Mouse (Mus musculus): Measurements from ENCODE around the gene Sirt2. TPM values are rescaled to one million over a fixed set of nuclear protein-coding genes. Genes with fewer than 3 reads are reported as not detected.

Gene Sirt2
- 156 and 178 TPM in 2 replicates for polyA plus RNA-seq (2021; fragmentation: Nextera tagmentation)
- long read RNA-seq, experiment 1, transcript Sirt2-202 (15 exons, 1,828 nt), result major isoform, 211 of 324 reads
- long read RNA-seq, experiment 1, transcript Sirt2-209 (13 exons, 1,585 nt), result minor isoform, 5 of 324 reads
- long read RNA-seq, experiment 1, transcript Sirt2-201 (16 exons, 1,843 nt), result minor isoform, 59 of 324 reads
- long read RNA-seq, experiment 1, partial matches to known transcripts, result 29 of 324 reads
- long read RNA-seq, experiment 1, other reads (novel, unspliced or antisense), result 19 of 324 reads
- long read RNA-seq, experiment 2, transcript Sirt2-202 (15 exons, 1,828 nt), result major isoform, 685 of 962 reads
- long read RNA-seq, experiment 2, transcript Sirt2-209 (13 exons, 1,585 nt), result minor isoform, 8 of 962 reads
- long read RNA-seq, experiment 2, transcript Sirt2-201 (16 exons, 1,843 nt), result minor isoform, 202 of 962 reads
- long read RNA-seq, experiment 2, partial matches to known transcripts, result 13 of 962 reads
- long read RNA-seq, experiment 2, other reads (novel, unspliced or antisense), result 54 of 962 reads

DNA sequence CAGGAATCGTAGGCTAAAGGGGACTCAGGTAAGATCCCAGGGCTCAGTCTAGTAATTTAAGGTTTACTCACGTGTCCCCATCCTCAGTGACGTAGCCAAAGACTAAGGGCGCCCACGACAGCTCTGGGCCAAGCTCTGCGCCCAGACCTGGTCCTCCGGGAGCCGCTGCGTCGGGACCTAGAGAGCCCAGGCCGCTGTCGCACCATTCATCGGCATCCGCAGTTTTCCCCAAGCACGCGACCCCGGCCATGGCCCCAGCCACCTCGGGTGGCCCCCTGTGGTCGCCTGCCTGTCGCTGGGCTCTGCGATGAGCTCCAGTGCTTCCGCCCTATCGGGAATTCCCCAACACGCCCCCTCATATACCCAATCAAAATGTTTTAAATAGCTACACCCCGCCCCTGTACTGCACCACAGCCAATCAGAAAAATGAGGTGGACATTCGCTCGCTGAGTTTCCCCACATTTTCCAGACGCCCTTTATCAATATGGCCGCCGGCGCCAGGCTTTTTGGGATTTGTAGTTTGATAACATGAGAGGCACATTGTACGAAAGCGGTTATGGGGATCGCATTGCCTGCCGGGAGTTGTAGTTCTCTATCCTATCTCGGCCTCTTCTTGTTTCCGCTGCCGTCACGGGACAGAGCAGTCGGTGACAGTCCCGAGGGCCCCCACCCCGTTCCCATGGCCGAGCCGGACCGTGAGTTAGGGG, at the start of gene Sirt2:
Sirt2 (plus strand) TSS at position 563 of the 707 bp plus-strand sequence.

DNA sequence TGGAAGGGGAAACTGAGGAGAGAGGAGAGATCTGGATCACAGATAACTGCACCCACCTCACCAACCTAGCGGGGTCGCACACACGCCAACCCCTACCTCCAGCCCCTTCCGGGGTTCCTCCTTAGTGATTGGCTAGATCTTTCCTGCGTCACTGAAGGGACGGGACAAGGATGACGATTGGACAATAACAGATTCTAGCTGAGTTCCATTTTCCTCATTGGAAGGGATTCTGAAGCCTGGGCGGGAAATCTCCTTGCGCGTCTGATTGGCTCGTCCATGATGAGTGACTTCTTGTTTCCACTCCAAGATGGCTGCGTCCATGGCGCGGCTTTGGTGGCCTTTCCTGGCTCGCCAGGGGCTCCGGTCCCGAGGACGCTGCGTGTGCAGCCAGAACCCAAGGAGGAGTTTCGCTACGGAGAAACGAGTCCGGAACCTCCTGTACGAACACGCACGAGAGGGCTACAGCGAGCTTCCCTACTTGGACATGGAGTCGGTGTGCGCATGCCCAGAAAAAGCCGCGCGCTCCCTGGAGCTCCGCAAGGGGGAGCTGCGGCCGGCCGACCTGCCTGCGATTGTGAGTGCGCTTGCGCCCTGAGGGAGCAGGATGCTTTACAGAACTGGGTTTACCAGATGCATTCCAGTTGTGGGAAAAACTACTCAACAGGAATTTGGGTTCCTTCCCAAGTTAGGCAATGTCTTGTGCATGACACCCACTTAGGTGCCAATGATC, 24.7 kb upstream of the Sirt2 start, which contains the start of the genes Mrps12 and Sars2:
Mrps12 (minus strand) TSS at position 112 of the 730 bp plus-strand sequence.
Sars2 (plus strand) TSS at position 284 of the 730 bp plus-strand sequence.

GRCm38 (mm10) chr7:28756079-28756478, 10.5 kb upstream of the Sirt2 start, which contains the start of gene Ccer2:
Ccer2 (plus strand) TSS chr7:28756174.

GRCm38 (mm10) chr7:28767462-28767965, 979 bp downstream of the Sirt2 start, which contains the start of gene Nfkbib:
Nfkbib (minus strand) TSS chr7:28767512.

GRCm38 (mm10) chr7:28788307-28789195, 22.0 kb downstream of the Sirt2 start, which contains the start of gene Rinl:
Rinl (plus strand) TSS chr7:28788969.

DNA sequence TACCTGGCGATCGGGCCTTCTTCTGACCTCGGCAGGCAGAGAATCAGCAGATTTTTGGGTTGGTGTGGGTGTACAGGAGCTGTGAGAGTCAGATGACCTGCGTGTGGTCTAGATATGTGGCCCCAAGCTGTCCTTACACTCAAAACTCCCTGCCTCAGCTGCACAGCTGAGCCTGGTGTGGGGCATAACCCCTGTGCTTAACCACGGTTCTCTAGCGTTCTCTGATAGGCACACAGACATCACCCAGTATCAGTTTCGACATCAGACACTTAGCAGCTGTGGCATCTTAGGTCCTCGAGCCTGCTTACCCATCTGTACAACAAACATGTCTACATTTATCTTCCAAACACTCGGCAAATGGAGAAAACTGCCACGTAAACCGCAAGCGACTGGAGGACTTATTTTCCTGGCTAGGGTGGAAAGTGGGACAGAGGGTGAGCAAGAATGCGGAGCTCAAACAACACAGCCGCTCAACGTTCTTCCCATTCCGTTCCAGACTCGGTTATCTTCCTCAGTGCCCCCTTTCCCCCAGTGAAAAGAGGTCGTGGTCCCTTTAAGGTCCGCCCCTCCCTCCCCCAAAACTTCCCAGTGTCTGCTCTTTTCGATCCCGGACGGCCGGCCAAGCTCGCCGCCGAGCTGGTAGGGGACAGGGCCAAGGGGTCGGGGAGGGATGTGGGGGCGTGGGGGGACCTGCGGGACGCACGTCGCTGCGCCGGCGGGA, 41.8 kb downstream of the Sirt2 start, which contains the start of gene Hnrnpl:
Hnrnpl (plus strand) TSS at position 321 of the 721 bp plus-strand sequence.

GRCm38 (mm10) chr7:28824941-28825685, 58.6 kb downstream of the Sirt2 start, which contains the start of gene Ech1:
Ech1 (plus strand) TSS chr7:28825217.

DNA sequence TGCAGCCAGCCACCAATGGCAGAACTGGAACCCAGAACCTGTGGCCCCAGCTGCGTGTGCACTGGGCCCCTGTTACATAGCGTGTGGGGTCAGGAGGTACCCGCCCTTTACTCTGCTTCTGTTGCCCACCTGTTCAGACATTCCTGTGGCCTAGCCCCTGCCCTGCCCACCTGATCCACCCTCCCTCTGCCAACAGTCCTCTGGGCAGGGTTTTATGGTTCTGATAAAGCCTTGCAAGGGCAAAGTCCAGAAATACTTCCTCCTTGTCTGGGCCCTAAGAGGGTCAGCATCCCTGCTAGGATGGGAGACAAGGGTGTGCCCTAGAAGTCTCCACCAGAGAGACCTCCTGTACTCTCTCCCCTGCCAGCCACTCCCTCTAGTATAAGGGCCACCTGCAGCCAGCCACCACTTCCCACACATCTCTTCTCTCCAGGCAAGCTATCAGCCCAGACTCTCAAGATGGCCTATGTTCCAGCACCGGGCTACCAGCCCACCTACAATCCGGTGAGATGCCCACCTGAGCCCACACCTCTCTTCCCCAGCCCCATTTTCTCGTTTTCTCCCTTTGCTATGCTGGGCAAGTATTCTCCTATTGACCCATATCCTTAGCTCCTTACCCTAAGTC, 67.3 kb downstream of the Sirt2 start, which contains the start of gene Lgals4:
Lgals4 (plus strand) TSS at position 132 of the 625 bp plus-strand sequence.

Other genes starting within 250 kb of the Sirt2 start
- not detected in 2 replicates for gene Ifnl3, start 243.9 kb upstream of the Sirt2 start, polyA plus RNA-seq (2021; fragmentation: Nextera tagmentation)
- gene Sycn, start 225.8 kb upstream of the Sirt2 start, polyA plus RNA-seq (2021; fragmentation: Nextera tagmentation), result not detected in 2 replicates
- not detected in 2 replicates for gene Nccrp1, start 219.5 kb upstream of the Sirt2 start, polyA plus RNA-seq (2021; fragmentation: Nextera tagmentation)
- 9.2 and 10.0 TPM in 2 replicates for gene Samd4b, start 168.6 kb upstream of the Sirt2 start, polyA plus RNA-seq (2021; fragmentation: Nextera tagmentation)
- gene Pak4, start 168.6 kb upstream of the Sirt2 start, polyA plus RNA-seq (2021; fragmentation: Nextera tagmentation), result 6.1 and 6.2 TPM in 2 replicates
- gene Acp7, start 135.4 kb upstream of the Sirt2 start, polyA plus RNA-seq (2021; fragmentation: Nextera tagmentation), result 1.0 and 1.2 TPM in 2 replicates
- gene Fbxo27, start 73.9 kb upstream of the Sirt2 start, polyA plus RNA-seq (2021; fragmentation: Nextera tagmentation), result 11.9 and 13.0 TPM in 2 replicates
- gene Fbxo17, start 49.9 kb upstream of the Sirt2 start, polyA plus RNA-seq (2021; fragmentation: Nextera tagmentation), result 2.4 and 2.6 TPM in 2 replicates
- 263 and 268 TPM in 2 replicates for gene Mrps12, start 24.9 kb upstream of the Sirt2 start, polyA plus RNA-seq (2021; fragmentation: Nextera tagmentation)
- 11.6 and 13.2 TPM in 2 replicates for gene Sars2, start 24.7 kb upstream of the Sirt2 start, polyA plus RNA-seq (2021; fragmentation: Nextera tagmentation)
- 0.69 and 1.0 TPM in 2 replicates for gene Ccer2, start 10.6 kb upstream of the Sirt2 start, polyA plus RNA-seq (2021; fragmentation: Nextera tagmentation)
- 53.0 and 54.7 TPM in 2 replicates for gene Nfkbib, start 777 bp downstream of the Sirt2 start, polyA plus RNA-seq (2021; fragmentation: Nextera tagmentation)
- 2.7 and 3.0 TPM in 2 replicates for gene Rinl, start 22.2 kb downstream of the Sirt2 start, polyA plus RNA-seq (2021; fragmentation: Nextera tagmentation)
- gene Hnrnpl, start 41.8 kb downstream of the Sirt2 start, polyA plus RNA-seq (2021; fragmentation: Nextera tagmentation), result 59.9 and 81.2 TPM in 2 replicates
- 166 and 175 TPM in 2 replicates for gene Ech1, start 58.5 kb downstream of the Sirt2 start, polyA plus RNA-seq (2021; fragmentation: Nextera tagmentation)
- gene Lgals4, start 67.1 kb downstream of the Sirt2 start, polyA plus RNA-seq (2021; fragmentation: Nextera tagmentation), result 0.19 and 0.28 TPM in 2 replicates
- gene Lgals7, start 97.1 kb downstream of the Sirt2 start, polyA plus RNA-seq (2021; fragmentation: Nextera tagmentation), result 0.39 TPM in 1 of 2 replicates, not detected in the other
- 0.29 and 0.36 TPM in 2 replicates for gene Capn12, start 114.7 kb downstream of the Sirt2 start, polyA plus RNA-seq (2021; fragmentation: Nextera tagmentation)
- 90.7 and 101 TPM in 2 replicates for gene Actn4, start 195.6 kb downstream of the Sirt2 start, polyA plus RNA-seq (2021; fragmentation: Nextera tagmentation)
- 580 and 617 TPM in 2 replicates for gene Eif3k, start 215.1 kb downstream of the Sirt2 start, polyA plus RNA-seq (2021; fragmentation: Nextera tagmentation)
- 0.26 and 0.45 TPM in 2 replicates for gene Map4k1, start 215.3 kb downstream of the Sirt2 start, polyA plus RNA-seq (2021; fragmentation: Nextera tagmentation)